Mouse (Mus musculus): Measurements from ENCODE around the gene Ugt2b5.

- no peak for TF ChIP-seq CTCF (IDR thresholded peaks at IDR 0.05; ENCODE audit: low read depth)
- no peak for TF ChIP-seq EP300 (IDR thresholded peaks at IDR 0.05; ENCODE audit: low read depth)
These were observed 53.8 kb downstream of the Ugt2b5 start for GRCm38 (mm10) chr5:87086269-87086668.

All from liver, postnatal 0 days (tissue).